Mouse (Mus musculus): ENCODE results near the gene Ch25h. TPM values are rescaled to one million over a fixed set of nuclear protein-coding genes. Genes with fewer than 3 reads are reported as not detected.

Ch25h gene
- polyA plus RNA-seq, 1 experiment from 2014 or later: 0.20 TPM

GRCm38 (mm10) chr19:34450784-34451370 is 24.1 kb downstream of the Ch25h start:
- Histone ChIP-seq H3K4me3 (no peak overlapping the region), H3K27ac (no peak overlapping the region), H3K4me1 (peaks cover 5% of the 10 kb centered on the region; the same call in 1 of the 2 replicates), H3K36me3 (replicated peaks) (no peaks in the 10 kb centered on the region), H3K27me3 (ENCODE audit: poor library complexity, severe bottlenecking) (peaks cover 24% of the 10 kb centered on the region), H3K9me3 (no peaks in the 10 kb centered on the region)
- DNase-seq (ENCODE audit: extremely low spot score, low spot score): no peak
- 86% methylated on average over 1 of the region's 1 CpGs for WGBS

- Histone ChIP-seq H3K27ac (no peak overlapping the region), H3K27me3 (ENCODE audit: poor library complexity, severe bottlenecking) (peaks cover 6% of the 10 kb centered on the region), H3K9me3 (no peaks in the 10 kb centered on the region), H3K4me3 (no peak overlapping the region), H3K36me3 (replicated peaks) (no peaks in the 10 kb centered on the region), H3K4me1 (peaks cover 5% of the 10 kb centered on the region; the same call in 1 of the 2 replicates)
- WGBS: 97% methylated on average over 1 of the region's 1 CpGs
- no peak for DNase-seq (ENCODE audit: extremely low spot score, low spot score)
Observed at GRCm38 (mm10) chr19:34448851-34449250, 26.1 kb downstream of the Ch25h start.

- H3K27me3 ChIP-seq (ENCODE audit: poor library complexity, severe bottlenecking): no peaks in the 10 kb centered on the region
- 70% methylated on average over 4 of the region's 4 CpGs for WGBS
- DNase-seq (ENCODE audit: extremely low spot score, low spot score): no peak
- H3K9me3 ChIP-seq: no peaks in the 10 kb centered on the region
- peaks cover 5% of the 10 kb centered on the region; the same call in 1 of the 2 replicates for H3K4me1 ChIP-seq
- H3K27ac ChIP-seq: no peak overlapping the region
- no peak overlapping the region for H3K4me3 ChIP-seq
- H3K36me3 ChIP-seq (replicated peaks): no peaks in the 10 kb centered on the region
Observed at GRCm38 (mm10) chr19:34445410-34446012, 29.5 kb downstream of the Ch25h start.

- Histone ChIP-seq H3K4me3 (no peak overlapping the region), H3K36me3 (replicated peaks) (no peaks in the 10 kb centered on the region), H3K9me3 (no peaks in the 10 kb centered on the region), H3K4me1 (peaks cover 5% of the 10 kb centered on the region; the same call in 1 of the 2 replicates), H3K27me3 (ENCODE audit: poor library complexity, severe bottlenecking) (no peaks in the 10 kb centered on the region), H3K27ac (no peak overlapping the region)
- 90% methylated on average over 3 of the region's 3 CpGs for WGBS
- DNase-seq (ENCODE audit: extremely low spot score, low spot score): no peak
Observed at GRCm38 (mm10) chr19:34444785-34445184, 30.2 kb downstream of the Ch25h start.

GRCm38 (mm10) chr19:34441979-34442378 is 33.0 kb downstream of the Ch25h start:
- Histone ChIP-seq H3K4me1 (peaks cover 5% of the 10 kb centered on the region; the same call in 1 of the 2 replicates), H3K27ac (no peak overlapping the region), H3K27me3 (ENCODE audit: poor library complexity, severe bottlenecking) (no peaks in the 10 kb centered on the region), H3K36me3 (replicated peaks) (no peaks in the 10 kb centered on the region), H3K9me3 (no peaks in the 10 kb centered on the region), H3K4me3 (no peak overlapping the region)
- DNase-seq (ENCODE audit: extremely low spot score, low spot score): no peak
- 87% methylated on average over 2 of the region's 2 CpGs for WGBS

GRCm38 (mm10) chr19:34435197-34435611 is 39.8 kb downstream of the Ch25h start:
- H3K4me1 ChIP-seq: no peaks in the 10 kb centered on the region
- H3K9me3 ChIP-seq: no peaks in the 10 kb centered on the region
- no peaks in the 10 kb centered on the region for H3K36me3 ChIP-seq (replicated peaks)
- no peak overlapping the region for H3K4me3 ChIP-seq
- no peak for DNase-seq (ENCODE audit: extremely low spot score, low spot score)
- no peaks in the 10 kb centered on the region for H3K27me3 ChIP-seq (ENCODE audit: poor library complexity, severe bottlenecking)
- 83% methylated on average over 5 of the region's 5 CpGs for WGBS
- H3K27ac ChIP-seq: no peak overlapping the region

GRCm38 (mm10) chr19:34431314-34431713 is 43.6 kb downstream of the Ch25h start:
- Histone ChIP-seq H3K4me1 (no peaks in the 10 kb centered on the region), H3K36me3 (replicated peaks) (no peaks in the 10 kb centered on the region), H3K27me3 (ENCODE audit: poor library complexity, severe bottlenecking) (no peaks in the 10 kb centered on the region), H3K27ac (no peak overlapping the region), H3K9me3 (no peaks in the 10 kb centered on the region), H3K4me3 (no peak overlapping the region)
- no peak for DNase-seq (ENCODE audit: extremely low spot score, low spot score)
- WGBS: 92% methylated on average over 3 of the region's 3 CpGs

- no peaks in the 10 kb centered on the region for H3K36me3 ChIP-seq (replicated peaks)
- no peaks in the 10 kb centered on the region for H3K27me3 ChIP-seq (ENCODE audit: poor library complexity, severe bottlenecking)
- H3K27ac ChIP-seq: no peak overlapping the region
- H3K4me3 ChIP-seq: no peak overlapping the region
- H3K9me3 ChIP-seq: no peaks in the 10 kb centered on the region
- no peaks in the 10 kb centered on the region for H3K4me1 ChIP-seq
- DNase-seq (ENCODE audit: extremely low spot score, low spot score): no peak
- 89% methylated on average over 4 of the region's 4 CpGs for WGBS
Observed at GRCm38 (mm10) chr19:34423783-34424335, 51.1 kb downstream of the Ch25h start.

Other genes starting within 250 kb of the Ch25h start
- gene Acta2, start 219.6 kb downstream of the Ch25h start, polyA plus RNA-seq (2016; fragmentation: Nextera tagmentation; extraction: Ambion mirVana): 6.5 and 8.1 TPM in 2 replicates
- gene Fas, start 184.5 kb downstream of the Ch25h start, polyA plus RNA-seq (2016; fragmentation: Nextera tagmentation; extraction: Ambion mirVana): 0.21 TPM in 1 of 2 replicates, not detected in the other
- 15.8 and 16.2 TPM in 2 replicates for gene Lipa, start 52.3 kb upstream of the Ch25h start, polyA plus RNA-seq (2016; fragmentation: Nextera tagmentation; extraction: Ambion mirVana)
- gene Ifit2, start 75.5 kb upstream of the Ch25h start, polyA plus RNA-seq (2016; fragmentation: Nextera tagmentation; extraction: Ambion mirVana): 5.2 and 5.3 TPM in 2 replicates
- gene Ifit3, start 108.4 kb upstream of the Ch25h start, polyA plus RNA-seq (2016; fragmentation: Nextera tagmentation; extraction: Ambion mirVana): 0.12 and 0.15 TPM in 2 replicates
- 0.09 TPM in 1 of 2 replicates, not detected in the other for gene Ifit1bl1, start 126.8 kb upstream of the Ch25h start, polyA plus RNA-seq (2016; fragmentation: Nextera tagmentation; extraction: Ambion mirVana)
- gene Ifit3b, start 132.8 kb upstream of the Ch25h start, polyA plus RNA-seq (2016; fragmentation: Nextera tagmentation; extraction: Ambion mirVana): not detected in 2 replicates
- gene Ifit1bl2, start 165.6 kb upstream of the Ch25h start, polyA plus RNA-seq (2016; fragmentation: Nextera tagmentation; extraction: Ambion mirVana): not detected in 2 replicates
- 0.11 TPM in 1 of 2 replicates, not detected in the other for gene Ifit1, start 165.7 kb upstream of the Ch25h start, polyA plus RNA-seq (2016; fragmentation: Nextera tagmentation; extraction: Ambion mirVana)